Mouse (Mus musculus): ENCODE measurements around the gene Gpr141. TPM values are rescaled to one million over a fixed set of nuclear protein-coding genes. Genes with fewer than 3 reads are reported as not detected.
"Not testable (repeated sequence)": the region's sequence is repeated elsewhere in the genome, so short reads cannot be mapped to it uniquely, and the experiment has no call there.

Gpr141 gene
- polyA plus RNA-seq, 1 experiment, result not detected

DNA sequence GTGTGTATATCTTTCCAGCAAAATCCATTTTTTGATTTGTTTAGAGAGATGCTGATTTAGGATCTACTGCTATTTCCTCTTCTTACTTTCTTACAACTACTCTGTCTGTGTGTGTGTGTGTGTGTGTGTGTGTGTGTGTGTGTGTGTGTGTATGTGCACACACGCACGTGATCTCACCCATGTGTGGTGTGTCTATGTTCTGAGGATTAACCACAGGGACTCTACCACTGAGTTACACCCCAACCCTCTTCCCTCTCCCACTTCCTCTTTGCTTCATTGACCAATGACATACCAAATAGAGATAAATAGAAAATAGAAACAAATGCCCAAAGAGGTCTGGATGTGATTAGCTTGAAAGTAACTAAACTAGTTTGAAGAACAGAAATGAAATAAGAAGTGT, 4.0 kb upstream of the Gpr141 start:
- H3K4me1 ChIP-seq (ENCODE audit: control insufficient read depth, insufficient read depth, low read length), result no peaks in the 10 kb centered on the region
- no peak overlapping the region for H3K4me3 ChIP-seq (ENCODE audit: insufficient read depth, low read depth, low read length)
- TF ChIP-seq POLR2A (IDR thresholded peaks at IDR 0.05; ENCODE audit: insufficient read depth, low read depth, low read length) (no peak), CTCF (IDR thresholded peaks at IDR 0.05; ENCODE audit: insufficient read depth, low read depth, low read length) (no peak)
- no peak overlapping the region for H3K27ac ChIP-seq (ENCODE audit: insufficient read depth, low read depth, low read length)
- WGBS, result 95% methylated on average over 2 of the region's 2 CpGs

DNA sequence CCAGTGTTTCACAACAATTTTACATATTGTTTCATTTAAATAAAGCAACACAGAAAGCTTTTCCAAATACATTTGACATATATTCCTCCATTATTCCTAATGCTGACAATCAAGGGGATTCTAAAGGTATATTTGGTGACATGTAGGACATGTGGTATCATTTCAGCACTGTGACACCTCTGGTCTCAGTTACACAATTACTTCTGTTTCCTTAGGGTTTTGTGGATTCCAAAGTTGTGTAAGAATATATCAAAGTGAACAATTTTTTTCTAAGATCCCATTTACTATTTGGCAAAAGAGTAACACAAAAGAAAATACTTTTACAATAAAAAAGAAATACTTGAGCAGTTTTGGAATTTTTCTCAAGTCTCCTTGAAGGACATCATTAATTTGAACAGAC, 2.4 kb downstream of the Gpr141 start:
- H3K4me1 ChIP-seq (ENCODE audit: control insufficient read depth, insufficient read depth, low read length), result no peaks in the 10 kb centered on the region
- TF ChIP-seq CTCF (IDR thresholded peaks at IDR 0.05; ENCODE audit: insufficient read depth, low read depth, low read length) (no peak), POLR2A (IDR thresholded peaks at IDR 0.05; ENCODE audit: insufficient read depth, low read depth, low read length) (no peak)
- no peak overlapping the region for H3K4me3 ChIP-seq (ENCODE audit: insufficient read depth, low read depth, low read length)
- no peak overlapping the region for H3K27ac ChIP-seq (ENCODE audit: insufficient read depth, low read depth, low read length)

DNA sequence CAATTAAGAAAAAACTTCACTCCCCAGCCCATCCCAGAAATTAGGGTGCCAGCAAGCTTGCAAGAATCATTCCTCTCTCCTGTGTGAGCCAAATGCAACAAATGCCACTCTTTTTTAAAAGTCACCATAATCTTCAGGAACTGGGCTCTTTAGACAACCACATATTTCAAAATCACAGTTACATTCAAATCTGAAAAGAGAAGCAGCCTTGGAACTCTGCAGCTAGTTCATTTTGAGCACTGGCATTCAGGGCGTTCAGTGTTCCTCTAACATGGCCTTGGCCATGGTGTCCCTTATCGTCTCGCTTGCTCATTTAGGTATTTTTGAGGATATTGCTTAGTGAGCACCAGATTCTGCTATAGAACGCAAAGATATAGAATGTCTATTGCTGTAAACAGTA, 4.1 kb downstream of the Gpr141 start:
- no peak overlapping the region for H3K27ac ChIP-seq (ENCODE audit: insufficient read depth, low read depth, low read length)
- no peak overlapping the region for H3K4me3 ChIP-seq (ENCODE audit: insufficient read depth, low read depth, low read length)
- TF ChIP-seq POLR2A (IDR thresholded peaks at IDR 0.05; ENCODE audit: insufficient read depth, low read depth, low read length), result no peak
- no peak for TF ChIP-seq CTCF (IDR thresholded peaks at IDR 0.05; ENCODE audit: insufficient read depth, low read depth, low read length)
- no peaks in the 10 kb centered on the region for H3K4me1 ChIP-seq (ENCODE audit: control insufficient read depth, insufficient read depth, low read length)
- 94% methylated on average over 4 of the region's 4 CpGs for whole genome bisulfite sequencing

DNA sequence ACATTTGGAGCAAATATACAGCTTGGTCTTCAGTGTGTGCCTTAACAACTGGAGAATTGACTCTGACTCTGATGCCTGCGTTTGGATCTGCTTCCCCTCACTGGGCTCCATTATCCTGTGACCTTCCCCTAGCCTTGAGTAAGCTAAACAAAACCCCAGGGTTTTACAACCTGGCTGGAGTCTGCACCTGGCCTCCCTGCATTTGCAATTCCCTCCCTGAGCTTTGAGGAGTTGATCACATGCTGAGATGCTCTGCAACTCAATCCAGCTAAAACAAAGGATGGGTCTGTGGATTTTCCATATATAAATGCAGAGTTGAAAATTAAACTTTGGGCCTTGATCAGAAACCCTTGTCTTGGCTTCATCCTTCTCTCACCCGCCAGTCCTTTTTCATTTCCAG, 4.8 kb downstream of the Gpr141 start:
- Histone ChIP-seq H3K4me3 (ENCODE audit: insufficient read depth, low read depth, low read length) (no peak overlapping the region), H3K4me1 (ENCODE audit: control insufficient read depth, insufficient read depth, low read length) (no peaks in the 10 kb centered on the region), H3K27ac (ENCODE audit: insufficient read depth, low read depth, low read length) (no peak overlapping the region)
- 70% methylated on average over 2 of the region's 2 CpGs for WGBS
- TF ChIP-seq CTCF (IDR thresholded peaks at IDR 0.05; ENCODE audit: insufficient read depth, low read depth, low read length) (no peak), POLR2A (IDR thresholded peaks at IDR 0.05; ENCODE audit: insufficient read depth, low read depth, low read length) (no peak)

DNA sequence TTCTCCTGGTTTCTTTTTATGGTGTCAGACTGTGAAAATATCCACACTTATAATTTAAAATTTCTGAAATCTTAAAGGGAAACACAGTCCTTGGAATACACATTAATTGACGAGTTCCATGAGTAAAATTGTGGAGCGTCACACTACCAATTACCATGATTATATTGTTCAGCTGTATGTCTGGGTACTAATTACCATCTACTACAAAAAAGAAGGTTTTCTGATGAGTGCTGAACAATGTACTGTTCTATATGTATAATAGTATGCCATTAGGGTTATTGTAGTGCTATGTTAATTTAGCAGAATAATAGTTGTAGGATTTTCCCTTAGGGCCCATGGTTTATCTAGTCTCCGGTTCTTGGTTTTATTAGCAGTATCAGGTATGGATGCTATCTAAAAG, 29.1 kb downstream of the Gpr141 start:
- Histone ChIP-seq H3K4me3 (ENCODE audit: insufficient read depth, low read depth, low read length) (no peak overlapping the region), H3K27ac (ENCODE audit: insufficient read depth, low read depth, low read length) (no peak overlapping the region), H3K4me1 (ENCODE audit: control insufficient read depth, insufficient read depth, low read length) (no peaks in the 10 kb centered on the region)
- WGBS, result 33% methylated on average over 3 of the region's 3 CpGs
- TF ChIP-seq POLR2A (IDR thresholded peaks at IDR 0.05; ENCODE audit: insufficient read depth, low read depth, low read length) (no peak), CTCF (IDR thresholded peaks at IDR 0.05; ENCODE audit: insufficient read depth, low read depth, low read length) (no peak)

DNA sequence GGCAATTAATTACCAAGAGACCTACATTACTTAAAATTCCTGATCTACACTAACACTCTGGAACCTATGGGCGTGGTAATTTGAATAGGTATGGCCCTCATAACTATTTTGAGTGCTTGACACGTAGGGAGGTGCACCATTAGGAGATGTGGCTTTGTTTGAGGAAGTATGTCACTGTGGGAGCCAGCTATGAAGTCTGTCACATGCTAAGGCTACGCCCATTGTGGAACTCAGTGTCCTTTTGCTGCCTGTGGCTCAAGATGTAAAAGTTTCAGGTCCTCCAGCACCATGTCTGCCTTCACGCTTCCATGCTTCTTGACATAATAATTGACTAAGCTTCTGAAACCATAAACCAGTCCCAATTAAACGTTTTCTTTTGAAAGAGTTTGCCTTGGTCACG, 29.6 kb downstream of the Gpr141 start:
- 38% methylated on average over 6 of the region's 6 CpGs for WGBS

DNA sequence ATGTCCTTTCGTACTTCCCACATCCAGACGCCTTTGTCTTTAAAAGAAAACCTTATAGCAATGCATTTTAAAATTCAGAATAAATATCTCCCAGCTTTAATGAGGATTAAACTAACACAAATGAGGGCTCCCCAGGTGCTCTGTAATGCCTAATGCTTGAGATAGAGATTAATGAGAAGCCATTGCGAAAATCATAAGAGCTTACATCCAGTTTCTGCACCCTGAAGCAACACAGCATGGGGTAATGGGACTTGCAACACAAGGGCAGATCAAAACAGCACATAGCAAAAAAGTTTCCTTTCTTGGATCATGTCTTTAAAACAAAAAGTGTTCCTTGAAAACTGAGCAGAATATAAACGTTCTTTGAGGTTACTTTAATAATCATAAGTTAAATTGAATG, 30.3 kb downstream of the Gpr141 start:
- no peak overlapping the region for H3K27ac ChIP-seq (ENCODE audit: insufficient read depth, low read depth, low read length)
- H3K4me1 ChIP-seq (ENCODE audit: control insufficient read depth, insufficient read depth, low read length), result no peaks in the 10 kb centered on the region
- no peak overlapping the region for H3K4me3 ChIP-seq (ENCODE audit: insufficient read depth, low read depth, low read length)
- 72% methylated on average over 4 of the region's 4 CpGs for WGBS
- no peak for TF ChIP-seq CTCF (IDR thresholded peaks at IDR 0.05; ENCODE audit: insufficient read depth, low read depth, low read length)
- TF ChIP-seq POLR2A (IDR thresholded peaks at IDR 0.05; ENCODE audit: insufficient read depth, low read depth, low read length), result no peak

More for the DNA sequence above, 29.6 kb downstream of the Gpr141 start:
- Histone ChIP-seq H3K4me1 (ENCODE audit: control insufficient read depth, insufficient read depth, low read length) (no peaks in the 10 kb centered on the region), H3K4me3 (ENCODE audit: insufficient read depth, low read depth, low read length) (no peak overlapping the region), H3K27ac (ENCODE audit: insufficient read depth, low read depth, low read length) (no peak overlapping the region)
- TF ChIP-seq CTCF (IDR thresholded peaks at IDR 0.05; ENCODE audit: insufficient read depth, low read depth, low read length), result no peak

DNA sequence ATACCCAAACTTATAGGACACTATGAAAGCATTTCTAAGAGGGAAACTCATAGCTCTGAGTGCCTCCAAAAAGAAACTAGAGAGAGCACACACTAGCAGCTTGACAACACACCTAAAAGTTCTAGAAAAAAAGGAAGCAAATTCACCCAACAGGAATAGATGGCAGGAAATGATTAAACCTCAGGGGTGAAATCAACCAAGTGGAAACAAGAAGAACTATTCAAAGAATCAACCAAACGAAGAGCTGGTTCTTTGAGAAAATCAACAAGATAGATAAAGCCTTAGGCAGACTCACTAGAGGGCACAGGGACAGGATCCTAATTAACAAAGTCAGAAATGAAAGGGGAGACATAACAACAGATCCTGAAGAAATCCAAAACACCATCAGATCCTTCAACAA, 36.1 kb downstream of the Gpr141 start:
- H3K4me1 ChIP-seq (ENCODE audit: control insufficient read depth, insufficient read depth, low read length); H3K27ac ChIP-seq (ENCODE audit: insufficient read depth, low read depth, low read length); H3K4me3 ChIP-seq (ENCODE audit: insufficient read depth, low read depth, low read length): not testable (repeated sequence)
- WGBS, result 41% methylated on average over 1 of the region's 1 CpGs

DNA sequence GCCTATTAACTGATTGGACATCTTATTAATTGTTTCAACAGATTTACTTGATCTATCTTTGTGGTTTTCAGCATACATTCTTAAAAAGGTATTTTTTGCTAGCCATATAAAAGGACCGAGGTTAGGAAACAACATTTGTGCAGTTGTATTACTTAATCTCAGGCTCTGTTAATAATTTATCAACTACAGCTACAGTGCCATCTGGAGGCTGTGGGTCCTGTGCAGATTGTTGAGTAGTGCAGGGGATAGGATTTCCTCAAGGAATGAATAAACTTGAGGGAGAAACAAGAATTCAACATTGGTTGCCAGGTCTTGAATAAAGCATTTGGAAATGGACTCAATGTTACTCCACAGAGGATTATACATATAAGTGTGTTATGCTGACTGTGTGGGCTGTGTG, 53.9 kb downstream of the Gpr141 start:
- Histone ChIP-seq H3K4me1 (ENCODE audit: control insufficient read depth, insufficient read depth, low read length) (no peaks in the 10 kb centered on the region), H3K27ac (ENCODE audit: insufficient read depth, low read depth, low read length) (no peak overlapping the region), H3K4me3 (ENCODE audit: insufficient read depth, low read depth, low read length) (no peak overlapping the region)
- 67% methylated on average over 1 of the region's 1 CpGs for WGBS
- TF ChIP-seq CTCF (IDR thresholded peaks at IDR 0.05; ENCODE audit: insufficient read depth, low read depth, low read length), result no peak

DNA sequence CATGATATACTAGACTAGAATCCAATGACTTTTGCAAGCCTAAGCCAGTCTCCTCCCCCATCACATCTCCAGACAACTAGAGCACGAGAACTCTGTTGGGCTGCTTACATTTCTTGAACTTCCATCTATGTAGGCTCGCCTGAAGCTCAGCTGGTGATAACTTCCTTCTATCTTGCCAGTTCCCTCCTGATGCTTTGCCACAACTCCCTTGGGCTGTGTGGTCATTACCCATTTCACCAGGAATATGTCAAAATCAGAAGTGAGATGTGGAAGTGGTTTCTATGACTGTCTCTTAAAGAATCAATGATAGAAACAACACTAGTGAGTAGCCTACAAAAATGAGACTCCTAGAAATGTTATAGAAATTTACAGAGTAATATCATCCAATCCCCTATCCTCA, 56.9 kb downstream of the Gpr141 start:
- 87% methylated on average over 2 of the region's 2 CpGs for WGBS
- TF ChIP-seq CTCF (IDR thresholded peaks at IDR 0.05; ENCODE audit: insufficient read depth, low read depth, low read length) (no peak), POLR2A (IDR thresholded peaks at IDR 0.05; ENCODE audit: insufficient read depth, low read depth, low read length) (no peak)
- Histone ChIP-seq H3K27ac (ENCODE audit: insufficient read depth, low read depth, low read length) (no peak overlapping the region), H3K4me1 (ENCODE audit: control insufficient read depth, insufficient read depth, low read length) (no peaks in the 10 kb centered on the region), H3K4me3 (ENCODE audit: insufficient read depth, low read depth, low read length) (no peak overlapping the region)
